Mouse (Mus musculus) heart, embryonic 14.5 days (tissue): ENCODE measurements around the gene Itgb6. TPM values are rescaled to one million over a fixed set of nuclear protein-coding genes. Genes with fewer than 3 reads are reported as not detected.

Experiments used
- ATAC-seq: fragments of 200-750 bp; cut with Nextera tagmentation; 2 replicates; pipeline ENCODE4 v1.8.0; 2017; ENCODE audit warnings: low read depth, moderate TSS enrichment; ENCODE audit not compliant: insufficient number of reproducible peaks, insufficient read depth, low FRiP score
- H3K27ac ChIP-seq, 2 experiments: fragments of 200-500 bp in 1 of 2; fragments of 300-500 bp in 1 of 2; sonication (generic) in 1 of 2; replicated peaks in 1 of 2; 2 replicates each; pipeline ENCODE4 v1.5.1; 2012 to 2014; ENCODE audit warnings: low read depth in 2 of 2, low read length in 2 of 2, control low read depth in 1 of 2, mild to moderate bottlenecking in 1 of 2, mixed read lengths in 1 of 2; ENCODE audit not compliant: control insufficient read depth in 1 of 2, insufficient read depth in 1 of 2
- H3K27me3 ChIP-seq: fragments of 300-500 bp; sonication (generic); 2 replicates; pipeline ENCODE4 v1.6.1; 2014; ENCODE audit warnings: mild to moderate bottlenecking, low read length, control low read depth; ENCODE audit not compliant: control insufficient read depth, insufficient read depth
- H3K36me3 ChIP-seq: fragments of 300-500 bp; sonication (generic); 2 replicates; pipeline ENCODE4 v1.6.1; 2014; ENCODE audit warnings: mild to moderate bottlenecking, control low read depth, low read length, mixed read lengths; ENCODE audit not compliant: control insufficient read depth, insufficient read depth
- H3K4me1 ChIP-seq, 2 experiments: fragments of 200-500 bp in 1 of 2; fragments of 300-500 bp in 1 of 2; sonication (generic) in 1 of 2; 2 replicates each; pipeline ENCODE4 v1.6.1; 2012 to 2014; ENCODE audit warnings: low read length in 2 of 2, control low read depth in 1 of 2, mixed read lengths in 1 of 2; ENCODE audit not compliant: control insufficient read depth in 2 of 2, insufficient read depth in 2 of 2
- H3K4me2 ChIP-seq: fragments of 300-500 bp; sonication (generic); 2 replicates; pipeline ENCODE4 v1.6.1; 2014; ENCODE audit warnings: mild to moderate bottlenecking, low read length
- H3K4me3 ChIP-seq, 2 experiments: fragments of 200-500 bp in 1 of 2; fragments of 300-500 bp in 1 of 2; sonication (generic) in 1 of 2; 2 replicates each; pipeline ENCODE4 v1.5.1; 2012 to 2014; ENCODE audit warnings: low read length in 2 of 2, mild to moderate bottlenecking in 2 of 2, control low read depth in 1 of 2, low read depth in 1 of 2, moderate library complexity in 1 of 2; ENCODE audit not compliant: control insufficient read depth in 1 of 2, insufficient read depth in 1 of 2
- H3K9ac ChIP-seq: fragments of 300-500 bp; sonication (generic); 2 replicates; pipeline ENCODE4 v1.6.1; 2014; ENCODE audit warnings: mild to moderate bottlenecking, low read length
- H3K9me3 ChIP-seq: fragments of 300-500 bp; sonication (generic); 2 replicates; pipeline ENCODE4 v1.6.1; 2016; ENCODE audit warnings: low read length, control low read depth; ENCODE audit not compliant: control insufficient read depth
- WGBS: fragments of 180-500 bp; shearing (Covaris S2); extraction: QIAGEN DNeasy Blood & Tissue Kit; methylation state at CpG from one replicate; pipeline ENCODE4 v1.1.7; 2014; 5-methylcytosine and 5-hydroxymethylcytosine counted together
- polyA plus RNA-seq: library from polyadenylated mRNA; unstranded; fragments of >200 nt; fragmentation: Nextera tagmentation; extraction: Ambion mirVana; gene quantifications from 2 replicates; pipeline ENCODE4 v1.2.1, GENCODE M21; 2014

Itgb6 gene
- polyA plus RNA-seq, 1 experiment from 2014 or later: 0.41 TPM

- Histone ChIP-seq H3K4me2 (no peak overlapping the region), H3K9me3 (no peaks in the 10 kb centered on the region), H3K4me1 (no peaks in the 10 kb centered on the region), H3K36me3 (no peaks in the 10 kb centered on the region), H3K4me3 (no peak overlapping the region), H3K27ac (no peak overlapping the region), H3K9ac (no peak overlapping the region), H3K27me3 (no peaks in the 10 kb centered on the region)
- no peak for ATAC-seq
- 61% methylated on average over 17 of the region's 17 CpGs for WGBS
These were observed 49.2 kb downstream of the Itgb6 start for GRCm38 (mm10) chr2:60672973-60673954.

GRCm38 (mm10) chr2:60671215-60671614, 51.2 kb downstream of the Itgb6 start:
- Histone ChIP-seq H3K4me3 (no peak overlapping the region), H3K4me2 (no peak overlapping the region), H3K27ac (no peak overlapping the region), H3K36me3 (no peaks in the 10 kb centered on the region), H3K4me1 (no peaks in the 10 kb centered on the region), H3K9me3 (no peaks in the 10 kb centered on the region), H3K9ac (no peak overlapping the region), H3K27me3 (no peaks in the 10 kb centered on the region)
- ATAC-seq: no peak
- 87% methylated on average over 1 of the region's 1 CpGs for WGBS

DNA sequence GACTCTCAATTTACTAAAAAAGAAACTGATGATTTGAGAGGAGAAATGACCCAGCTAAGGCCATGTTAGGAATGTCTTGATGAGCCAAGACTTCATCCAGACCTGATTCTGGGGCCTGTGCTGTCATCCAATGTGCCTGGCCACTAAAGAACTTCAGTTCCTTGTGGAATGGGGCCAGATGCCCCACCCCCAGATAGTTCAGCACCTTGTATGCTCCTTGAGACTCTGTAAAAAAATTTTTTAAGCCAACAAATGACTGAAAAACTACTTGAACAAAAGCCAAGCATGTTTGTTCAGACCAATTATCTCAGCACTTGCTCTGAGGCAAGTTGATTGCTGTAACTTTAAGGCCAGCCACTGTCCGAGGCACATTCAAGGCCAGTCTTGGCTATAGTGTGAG, 59.4 kb downstream of the Itgb6 start:
- Histone ChIP-seq H3K36me3 (no peaks in the 10 kb centered on the region), H3K4me1 (no peaks in the 10 kb centered on the region), H3K27ac (no peak overlapping the region), H3K9me3 (no peaks in the 10 kb centered on the region), H3K27me3 (no peaks in the 10 kb centered on the region), H3K4me2 (no peak overlapping the region), H3K9ac (no peak overlapping the region), H3K4me3 (no peak overlapping the region)
- no peak for ATAC-seq
- WGBS: 63% methylated on average over 1 of the region's 1 CpGs

DNA sequence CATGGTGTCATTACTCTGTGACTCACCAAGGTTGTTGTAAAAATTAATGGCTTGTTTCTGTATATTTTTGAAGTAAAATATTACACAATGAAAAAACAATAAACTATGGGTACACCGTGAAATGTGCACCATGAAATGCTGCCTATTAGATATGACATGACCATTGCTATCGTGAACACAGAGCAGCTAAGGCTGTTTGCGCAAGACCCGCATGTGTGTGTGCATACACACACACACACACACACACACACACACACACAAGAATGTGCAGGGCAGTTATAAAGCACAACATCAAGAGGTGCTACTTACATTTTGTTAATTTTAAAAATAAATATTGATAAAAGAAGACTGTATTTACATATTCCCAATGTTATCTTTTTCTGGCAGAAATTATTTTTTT, 62.5 kb downstream of the Itgb6 start:
- Histone ChIP-seq H3K27ac (no peak overlapping the region), H3K4me3 (no peak overlapping the region), H3K36me3 (no peaks in the 10 kb centered on the region), H3K27me3 (no peaks in the 10 kb centered on the region), H3K9ac (no peak overlapping the region), H3K4me2 (no peak overlapping the region), H3K4me1 (no peaks in the 10 kb centered on the region), H3K9me3 (no peaks in the 10 kb centered on the region)
- no peak for ATAC-seq
- WGBS: 91% methylated on average over 4 of the region's 4 CpGs

DNA sequence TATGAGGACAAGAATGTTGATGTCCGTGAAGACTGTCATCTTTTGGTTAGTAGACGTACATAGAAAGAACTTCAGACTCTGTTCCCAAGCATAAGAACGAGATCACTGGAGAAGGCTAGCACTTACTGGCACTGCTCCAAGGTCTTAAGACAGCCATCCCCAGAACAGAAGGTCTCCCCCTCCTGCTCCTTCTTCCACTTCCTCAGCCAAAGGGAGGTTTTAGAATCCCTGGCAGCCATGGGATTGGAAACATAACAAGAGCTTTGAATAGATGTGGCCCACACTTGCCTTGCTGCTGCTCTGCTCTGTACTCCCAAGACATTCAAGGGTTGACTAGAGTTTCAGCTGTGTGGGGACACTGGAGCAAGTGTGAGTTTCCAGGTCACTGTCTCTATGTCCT, 63.5 kb downstream of the Itgb6 start:
- Histone ChIP-seq H3K4me1 (no peaks in the 10 kb centered on the region), H3K27me3 (no peaks in the 10 kb centered on the region), H3K36me3 (no peaks in the 10 kb centered on the region), H3K4me2 (no peak overlapping the region), H3K27ac (no peak overlapping the region), H3K9ac (no peak overlapping the region), H3K4me3 (no peak overlapping the region), H3K9me3 (no peaks in the 10 kb centered on the region)
- WGBS: 62% methylated on average over 3 of the region's 3 CpGs
- ATAC-seq: no peak

DNA sequence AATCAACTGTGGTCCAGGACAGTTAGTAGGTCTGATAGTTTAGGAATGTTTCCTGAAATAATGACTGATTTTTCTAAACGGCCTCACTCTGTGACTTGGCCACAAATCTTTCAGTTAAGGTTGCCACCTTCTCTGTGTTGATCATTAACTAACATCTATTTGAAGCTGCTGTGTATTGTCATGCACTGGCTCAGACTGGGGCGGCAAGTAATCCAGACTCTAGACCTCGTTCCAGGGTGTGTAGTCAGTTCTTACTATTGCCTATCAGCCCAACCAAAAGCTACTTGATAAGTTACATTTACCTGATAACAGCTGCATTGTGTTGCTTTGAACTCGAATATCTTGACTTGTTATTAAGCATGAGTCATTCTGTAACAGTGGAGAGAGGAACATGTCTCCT, 67.6 kb downstream of the Itgb6 start:
- no peaks in the 10 kb centered on the region for H3K27me3 ChIP-seq
- WGBS: 32% methylated on average over 4 of the region's 4 CpGs
- H3K9ac ChIP-seq: no peak overlapping the region
- no peak overlapping the region for H3K4me2 ChIP-seq
- H3K36me3 ChIP-seq: no peaks in the 10 kb centered on the region
- no peaks in the 10 kb centered on the region for H3K9me3 ChIP-seq
- no peak overlapping the region for H3K27ac ChIP-seq
- peaks cover 0 to 8% of the 10 kb centered on the region in 2 experiments; a peak in 2 of 4 replicates for H3K4me1 ChIP-seq
- H3K4me3 ChIP-seq: no peak overlapping the region
- no peak for ATAC-seq

- no peak for ATAC-seq
- Histone ChIP-seq H3K27ac (no peak overlapping the region), H3K27me3 (no peaks in the 10 kb centered on the region), H3K9ac (no peak overlapping the region), H3K4me3 (no peak overlapping the region), H3K36me3 (no peaks in the 10 kb centered on the region), H3K4me2 (no peak overlapping the region), H3K4me1 (peaks cover 0 to 8% of the 10 kb centered on the region in 2 experiments; a peak in 2 of 4 replicates), H3K9me3 (no peaks in the 10 kb centered on the region)
- WGBS: 64% methylated on average over 5 of the region's 5 CpGs
These were observed 72.3 kb downstream of the Itgb6 start for GRCm38 (mm10) chr2:60650155-60650554.
